Mouse (Mus musculus) myocyte (in vitro differentiated cells): ENCODE measurements at regions not wholly inside any gene's neighbourhood (a gene's known extent, or its start where the extent isn't known, plus 50 kb on each side); places are given as distances from the start of the nearest gene placed in this dataset.

Experiments used
- CEBPB ChIP-seq: IDR thresholded peaks from 2 replicates; pipeline ENCODE4 v1.6.1; 2011; ENCODE audit warnings: mild to moderate bottlenecking, moderate library complexity; ENCODE audit not compliant: poor library complexity, insufficient read depth, severe bottlenecking
- E2F4 ChIP-seq: IDR thresholded peaks from one replicate; pipeline ENCODE4 v1.6.1; 2011; ENCODE audit warnings: mild to moderate bottlenecking, control low read depth, moderate library complexity; ENCODE audit not compliant: insufficient read depth
- MYOG ChIP-seq, 3 experiments: IDR thresholded peaks; one replicate each; pipeline ENCODE4 v1.6.1; 2011; ENCODE audit warnings: control low read depth in 2 of 3, low read depth in 2 of 3, mild to moderate bottlenecking in 2 of 3; ENCODE audit not compliant: insufficient read length in 2 of 3, control insufficient read depth in 1 of 3, insufficient read depth in 1 of 3
- POLR2A ChIP-seq: IDR thresholded peaks from one replicate; pipeline ENCODE4 v1.6.1; 2011; ENCODE audit warnings: low read depth, mild to moderate bottlenecking, control low read depth, moderate library complexity; ENCODE audit not compliant: insufficient read length
- REST ChIP-seq: IDR thresholded peaks from one replicate; pipeline ENCODE4 v1.6.1; 2011; ENCODE audit warnings: mild to moderate bottlenecking, control low read depth, moderate library complexity; ENCODE audit not compliant: insufficient read depth, insufficient read length
- SRF ChIP-seq: IDR thresholded peaks from one replicate; pipeline ENCODE4 v1.6.1; 2011; ENCODE audit warnings: low read depth; ENCODE audit not compliant: control insufficient read depth, insufficient read length
- USF1 ChIP-seq: IDR thresholded peaks from one replicate; pipeline ENCODE4 v1.6.1; 2011; ENCODE audit warnings: low read depth, mild to moderate bottlenecking, control low read depth, moderate library complexity

DNA sequence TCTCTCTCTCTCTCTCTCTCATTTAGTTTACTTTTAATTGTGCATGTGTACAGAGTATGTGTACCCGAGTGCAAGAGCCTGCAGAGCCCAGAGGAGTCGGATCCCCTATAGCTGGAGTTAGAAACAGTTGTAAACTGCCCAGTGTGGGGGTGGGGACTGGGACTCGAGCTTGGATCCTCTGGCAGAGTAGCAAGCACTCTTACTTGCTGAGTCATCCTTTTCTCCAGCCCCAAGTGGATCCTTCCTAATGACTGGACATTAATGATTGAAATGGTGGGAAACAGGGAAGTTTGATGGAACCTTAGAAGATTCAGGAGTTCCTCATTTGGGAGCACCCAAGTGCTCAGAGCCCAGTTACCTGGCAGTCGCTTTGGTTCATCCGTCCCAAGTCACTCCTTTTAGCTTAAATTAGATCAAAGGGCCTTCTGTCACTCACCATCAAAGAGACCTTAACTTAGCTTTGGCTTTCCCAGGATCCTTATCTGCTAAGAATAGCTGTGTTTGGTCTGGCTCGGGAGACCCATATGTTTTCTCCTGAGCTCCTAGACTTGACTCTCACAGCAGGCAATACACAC is 170.3 kb upstream of the Jmjd1c start:
- no peak for TF ChIP-seq POLR2A
- TF ChIP-seq USF1: no peak
- no peak for TF ChIP-seq E2F4
- no peak for TF ChIP-seq SRF
- TF ChIP-seq CEBPB: no peak
- TF ChIP-seq MYOG (IDR thresholded peaks at IDR 0.05; ENCODE audit: control insufficient read depth in 1 of 3, insufficient read depth in 1 of 3, insufficient read length in 2 of 3, low read depth in 2 of 3): no peak
- no peak for TF ChIP-seq REST
